Mouse (Mus musculus) bone marrow, adult 2 months (tissue): ENCODE data around the gene Fap.

ENCODE experiments used
- CTCF ChIP-seq: fragments of 200-500 bp; IDR thresholded peaks from 2 replicates; pipeline ENCODE4 v1.5.1; 2011; ENCODE audit warnings: low read length, control low read depth; ENCODE audit not compliant: control insufficient read depth, insufficient read depth
- POLR2A ChIP-seq: fragments of 200-500 bp; IDR thresholded peaks from 2 replicates; pipeline ENCODE4 v1.6.1; 2011; ENCODE audit warnings: low read depth, mild to moderate bottlenecking, control low read depth, low read length, borderline replicate concordance; ENCODE audit not compliant: control insufficient read depth

DNA sequence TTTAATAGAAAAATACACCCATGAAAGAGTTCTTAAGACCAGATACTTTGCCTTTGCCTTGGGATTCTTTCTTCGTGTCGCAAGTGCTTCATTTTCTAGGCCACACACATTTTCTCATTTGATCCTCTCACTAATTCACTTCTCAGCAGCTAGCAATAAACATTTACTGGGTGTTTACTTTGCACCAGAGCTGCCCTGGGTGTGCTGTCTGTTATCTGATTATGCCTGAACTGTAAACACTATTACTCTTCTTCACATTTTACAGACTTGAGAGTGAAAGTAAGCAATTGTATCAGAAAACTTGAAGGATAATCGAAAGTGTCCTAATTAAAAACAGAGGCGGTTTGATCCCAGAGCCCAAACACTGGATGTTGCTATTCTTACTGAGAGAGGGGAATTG lies 15.5 kb upstream of the Fap start:
- no peak for TF ChIP-seq POLR2A
- no peak for TF ChIP-seq CTCF
